Mouse (Mus musculus) midbrain, embryonic 15.5 days (tissue): ENCODE measurements around the gene Alox15. TPM values are rescaled to one million over a fixed set of nuclear protein-coding genes. Genes with fewer than 3 reads are reported as not detected.
A peak's percentile ranks its signal among the peaks of the same experiment; 100 is the strongest.

Experiments used
- ATAC-seq: fragments of 200-750 bp; cut with Nextera tagmentation; replicated peaks from 2 replicates; pipeline ENCODE4 v1.8.0; 2017; ENCODE audit warnings: moderate TSS enrichment
- H3K27ac ChIP-seq: fragments of 300-500 bp; sonication (generic); 2 replicates; pipeline ENCODE4 v1.5.1; 2015; ENCODE audit warnings: mild to moderate bottlenecking, inconsistent platforms
- H3K27me3 ChIP-seq: fragments of 300-500 bp; sonication (generic); replicated peaks from 2 replicates; pipeline ENCODE4 v1.6.1; 2015; ENCODE audit warnings: inconsistent platforms
- H3K36me3 ChIP-seq: fragments of 300-500 bp; sonication (generic); replicated peaks from 2 replicates; pipeline ENCODE4 v1.6.1; 2015; ENCODE audit warnings: inconsistent platforms
- H3K4me1 ChIP-seq: fragments of 300-500 bp; sonication (generic); 2 replicates; pipeline ENCODE4 v1.6.1; 2015; ENCODE audit warnings: inconsistent platforms
- H3K4me2 ChIP-seq: fragments of 300-500 bp; sonication (generic); 2 replicates; pipeline ENCODE4 v1.6.1; 2015; ENCODE audit warnings: inconsistent platforms, mild to moderate bottlenecking, moderate library complexity
- H3K4me3 ChIP-seq: fragments of 300-500 bp; sonication (generic); 2 replicates; pipeline ENCODE4 v1.5.1; 2015; ENCODE audit warnings: mild to moderate bottlenecking, inconsistent platforms
- H3K9ac ChIP-seq: fragments of 300-500 bp; sonication (generic); 2 replicates; pipeline ENCODE4 v1.6.1; 2015; ENCODE audit warnings: mild to moderate bottlenecking, inconsistent platforms
- H3K9me3 ChIP-seq: fragments of 300-500 bp; sonication (generic); 2 replicates; pipeline ENCODE4 v1.6.1; 2016; ENCODE audit warnings: inconsistent platforms
- WGBS: fragments of 180-500 bp; shearing (Covaris S2); methylation state at CpG from one replicate; pipeline ENCODE4 v1.1.7; 2015; ENCODE audit warnings: mixed read lengths; 5-methylcytosine and 5-hydroxymethylcytosine counted together
- polyA plus RNA-seq: library from polyadenylated mRNA; unstranded; fragments of >200 nt; fragmentation: Nextera tagmentation; extraction: Ambion mirVana; gene quantifications from 2 replicates; pipeline ENCODE4 v1.2.1, GENCODE M21; 2015

Alox15 gene
- polyA plus RNA-seq, 1 experiment from 2014 or later = 0.06 TPM

- Histone ChIP-seq H3K27me3 (peaks cover 27% of the 10 kb centered on the region), H3K9ac (no peak overlapping the region), H3K4me2 (no peak overlapping the region), H3K36me3 (no peaks in the 10 kb centered on the region), H3K4me3 (no peak overlapping the region), H3K27ac (no peak overlapping the region), H3K4me1 (peaks cover 10% of the 10 kb centered on the region), H3K9me3 (no peaks in the 10 kb centered on the region)
- WGBS = 88% methylated on average over 10 of the region's 10 CpGs
- ATAC-seq = no peak
Measured at GRCm38 (mm10) chr11:70347861-70348260, 4.0 kb downstream of the Alox15 start.

GRCm38 (mm10) chr11:70345546-70345945 lies 6.3 kb downstream of the Alox15 start:
- H3K4me3 ChIP-seq = no peak overlapping the region
- H3K4me2 ChIP-seq = no peak overlapping the region
- H3K4me1 ChIP-seq = no peaks in the 10 kb centered on the region
- H3K27me3 ChIP-seq = peaks cover 8% of the 10 kb centered on the region
- H3K27ac ChIP-seq = no peak overlapping the region
- H3K36me3 ChIP-seq = no peaks in the 10 kb centered on the region
- 93% methylated on average over 8 of the region's 8 CpGs for WGBS
- ATAC-seq = no peak
- no peak overlapping the region for H3K9ac ChIP-seq
- no peaks in the 10 kb centered on the region for H3K9me3 ChIP-seq

- Histone ChIP-seq H3K9me3 (no peaks in the 10 kb centered on the region), H3K9ac (no peak overlapping the region), H3K36me3 (no peaks in the 10 kb centered on the region), H3K4me1 (no peaks in the 10 kb centered on the region), H3K4me3 (no peak overlapping the region), H3K4me2 (no peak overlapping the region), H3K27me3 (peaks cover 3% of the 10 kb centered on the region), H3K27ac (no peak overlapping the region)
- 86% methylated on average over 10 of the region's 10 CpGs for WGBS
- ATAC-seq = no peak
Measured at GRCm38 (mm10) chr11:70345061-70345460, 6.8 kb downstream of the Alox15 start.

GRCm38 (mm10) chr11:70339481-70339880 lies 12.3 kb downstream of the Alox15 start:
- no peak overlapping the region for H3K27ac ChIP-seq
- no peak overlapping the region for H3K4me2 ChIP-seq
- no peak for ATAC-seq
- no peak overlapping the region for H3K4me3 ChIP-seq
- no peaks in the 10 kb centered on the region for H3K9me3 ChIP-seq
- H3K9ac ChIP-seq = no peak overlapping the region
- H3K36me3 ChIP-seq = no peaks in the 10 kb centered on the region
- no peaks in the 10 kb centered on the region for H3K27me3 ChIP-seq
- WGBS = 33% methylated on average over 7 of the region's 7 CpGs
- no peaks in the 10 kb centered on the region for H3K4me1 ChIP-seq

GRCm38 (mm10) chr11:70334477-70334876 lies 17.4 kb downstream of the Alox15 start:
- Histone ChIP-seq H3K4me1 (no peaks in the 10 kb centered on the region), H3K27me3 (no peaks in the 10 kb centered on the region), H3K4me3 (no peak overlapping the region), H3K27ac (no peak overlapping the region), H3K36me3 (no peaks in the 10 kb centered on the region), H3K9ac (no peak overlapping the region), H3K4me2 (no peak overlapping the region), H3K9me3 (no peaks in the 10 kb centered on the region)
- WGBS = 28% methylated on average over 4 of the region's 4 CpGs
- no peak for ATAC-seq

- Histone ChIP-seq H3K27ac (no peak overlapping the region), H3K9me3 (no peaks in the 10 kb centered on the region), H3K4me3 (no peak overlapping the region), H3K27me3 (peaks cover 33% of the 10 kb centered on the region), H3K36me3 (no peaks in the 10 kb centered on the region), H3K9ac (no peak overlapping the region), H3K4me1 (0 out of 2 replicates have a peak, but pooled peaks cover 3% of the 10 kb centered on the region), H3K4me2 (no peak overlapping the region)
- 89% methylated on average over 8 of the region's 8 CpGs for WGBS
- no peak for ATAC-seq
Measured at GRCm38 (mm10) chr11:70324726-70325125, 27.1 kb downstream of the Alox15 start.

GRCm38 (mm10) chr11:70322528-70322927 lies 29.3 kb downstream of the Alox15 start, which contains the start of gene Alox12e:
Gene Alox12e (minus strand): TSS chr11:70322628.
- no peak within 1 kb of the TSS for H3K27ac ChIP-seq
- no peaks in the 10 kb centered on the region for H3K36me3 ChIP-seq
- no peaks in the 10 kb centered on the region for H3K9me3 ChIP-seq
- H3K4me3 ChIP-seq = no peak within 1 kb of the TSS
- H3K4me1 ChIP-seq = 0 out of 2 replicates have a peak, but pooled peaks cover 3% of the 10 kb centered on the region
- peaks cover 40% of the 10 kb centered on the region for H3K27me3 ChIP-seq
- no peak within 1 kb of the TSS for H3K9ac ChIP-seq
- ATAC-seq = no peak
- WGBS = 20% methylated on average over 7 of the region's 7 CpGs
- peak within 1 kb of the TSS; percentile 31 for H3K4me2 ChIP-seq

GRCm38 (mm10) chr11:70321664-70322063 lies 30.2 kb downstream of the Alox15 start:
- Histone ChIP-seq H3K4me2 (peak overlapping the region; percentile 31), H3K9me3 (no peaks in the 10 kb centered on the region), H3K9ac (no peak overlapping the region), H3K36me3 (no peaks in the 10 kb centered on the region), H3K27ac (no peak overlapping the region), H3K4me3 (no peak overlapping the region), H3K27me3 (peaks cover 40% of the 10 kb centered on the region), H3K4me1 (0 out of 2 replicates have a peak, but pooled peaks cover 3% of the 10 kb centered on the region)
- ATAC-seq = no peak
- WGBS = 1% methylated on average over 15 of the region's 15 CpGs

- H3K36me3 ChIP-seq = no peaks in the 10 kb centered on the region
- peaks cover 40% of the 10 kb centered on the region for H3K27me3 ChIP-seq
- no peak overlapping the region for H3K27ac ChIP-seq
- WGBS = 88% methylated on average over 12 of the region's 12 CpGs
- H3K4me3 ChIP-seq = no peak overlapping the region
- 0 out of 2 replicates have a peak, but pooled peaks cover 3% of the 10 kb centered on the region for H3K4me1 ChIP-seq
- no peak for ATAC-seq
- H3K4me2 ChIP-seq = no peak overlapping the region
- no peak overlapping the region for H3K9ac ChIP-seq
- no peaks in the 10 kb centered on the region for H3K9me3 ChIP-seq
Measured at GRCm38 (mm10) chr11:70319614-70320013, 32.2 kb downstream of the Alox15 start.

- no peak for ATAC-seq
- Histone ChIP-seq H3K27me3 (peaks cover 3% of the 10 kb centered on the region), H3K27ac (no peak overlapping the region), H3K9ac (no peak overlapping the region), H3K4me1 (no peaks in the 10 kb centered on the region), H3K9me3 (no peaks in the 10 kb centered on the region), H3K36me3 (no peaks in the 10 kb centered on the region), H3K4me2 (no peak overlapping the region), H3K4me3 (no peak overlapping the region)
- WGBS = 41% methylated on average over 7 of the region's 7 CpGs
Measured at GRCm38 (mm10) chr11:70313833-70314232, 38.0 kb downstream of the Alox15 start.

GRCm38 (mm10) chr11:70309341-70309740 lies 42.5 kb downstream of the Alox15 start:
- Histone ChIP-seq H3K9ac (no peak overlapping the region), H3K9me3 (no peaks in the 10 kb centered on the region), H3K36me3 (no peaks in the 10 kb centered on the region), H3K4me1 (no peaks in the 10 kb centered on the region), H3K4me2 (no peak overlapping the region), H3K27me3 (peaks cover 3% of the 10 kb centered on the region; the same call in 1 of the 2 replicates), H3K27ac (no peak overlapping the region), H3K4me3 (no peak overlapping the region)
- no peak for ATAC-seq
- WGBS = 26% methylated on average over 9 of the region's 9 CpGs

- ATAC-seq = no peak
- H3K4me2 ChIP-seq = no peak overlapping the region
- no peaks in the 10 kb centered on the region for H3K9me3 ChIP-seq
- H3K9ac ChIP-seq = no peak overlapping the region
- H3K4me1 ChIP-seq = no peaks in the 10 kb centered on the region
- no peaks in the 10 kb centered on the region for H3K36me3 ChIP-seq
- 96% methylated on average over 2 of the region's 2 CpGs for WGBS
- H3K4me3 ChIP-seq = no peak overlapping the region
- no peak overlapping the region for H3K27ac ChIP-seq
- H3K27me3 ChIP-seq = peaks cover 3% of the 10 kb centered on the region; the same call in 1 of the 2 replicates
Measured at GRCm38 (mm10) chr11:70308296-70308695, 43.5 kb downstream of the Alox15 start.

GRCm38 (mm10) chr11:70306159-70306558 lies 45.7 kb downstream of the Alox15 start:
- ATAC-seq = no peak
- Histone ChIP-seq H3K4me2 (no peak overlapping the region), H3K4me3 (no peak overlapping the region), H3K4me1 (no peaks in the 10 kb centered on the region), H3K27me3 (0 out of 2 replicates have a peak, but pooled peaks cover 3% of the 10 kb centered on the region), H3K36me3 (no peaks in the 10 kb centered on the region), H3K27ac (no peak overlapping the region), H3K9me3 (no peaks in the 10 kb centered on the region), H3K9ac (no peak overlapping the region)
- WGBS = 76% methylated on average over 7 of the region's 7 CpGs
